Mouse (Mus musculus) inflammation-experienced regulatory T-cells (primary cell): ENCODE measurements around the gene Slc34a2. TPM values are rescaled to one million over a fixed set of nuclear protein-coding genes. Genes with fewer than 3 reads are reported as not detected.

Source experiments
- polyA plus RNA-seq, 2 experiments: library from polyadenylated mRNA; unstranded; fragments of 100-300 nt; shearing (Covaris generic); gene quantifications; one replicate each; pipeline ENCODE4 v1.2.1; 2017

The Slc34a2 gene
- under 1 TPM; 0.27 to 0.72 TPM for polyA plus RNA-seq

DNA sequence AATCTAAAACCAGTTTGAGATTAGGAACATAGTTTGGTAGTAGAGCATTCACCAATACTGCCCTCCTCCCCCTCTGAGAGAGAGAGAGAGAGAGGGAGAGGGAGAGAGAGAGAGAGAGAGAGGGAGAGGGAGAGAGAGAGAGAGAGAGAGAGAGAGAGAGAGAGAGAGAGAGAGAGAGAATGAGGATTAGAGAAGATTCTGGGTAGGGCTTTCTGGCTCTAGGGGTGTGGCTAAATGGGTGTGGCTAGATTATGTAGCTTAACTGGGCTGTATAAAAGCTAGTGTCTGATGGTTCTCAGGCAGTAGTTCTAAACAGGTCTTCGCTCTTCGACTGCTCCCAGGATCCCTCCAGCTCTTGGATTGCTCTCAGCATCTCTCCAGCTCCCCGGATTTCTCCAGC lies at the start of gene Slc34a2:
Slc34a2 (plus strand) TSS at position 301 of the 400 bp plus-strand sequence.

Other genes with a start within 250 kb of the Slc34a2 start
- gene Anapc4, start 204.1 kb upstream of the Slc34a2 start, polyA plus RNA-seq: 10 to 100 TPM; 73.0 to 74.7 TPM
- gene Sel1l3, start 175.8 kb downstream of the Slc34a2 start, polyA plus RNA-seq: under 1 TPM; 0.14 to 0.51 TPM
- gene Smim20, start 229.0 kb downstream of the Slc34a2 start, polyA plus RNA-seq: 10 to 100 TPM; 69.7 to 84.9 TPM